Mouse (Mus musculus): Measurements from ENCODE around the gene Cmip. TPM values are rescaled to one million over a fixed set of nuclear protein-coding genes. Genes with fewer than 3 reads are reported as not detected.

Gene Cmip
- polyA plus RNA-seq, 1 experiment from 2014 or later = 18.7 TPM

DNA sequence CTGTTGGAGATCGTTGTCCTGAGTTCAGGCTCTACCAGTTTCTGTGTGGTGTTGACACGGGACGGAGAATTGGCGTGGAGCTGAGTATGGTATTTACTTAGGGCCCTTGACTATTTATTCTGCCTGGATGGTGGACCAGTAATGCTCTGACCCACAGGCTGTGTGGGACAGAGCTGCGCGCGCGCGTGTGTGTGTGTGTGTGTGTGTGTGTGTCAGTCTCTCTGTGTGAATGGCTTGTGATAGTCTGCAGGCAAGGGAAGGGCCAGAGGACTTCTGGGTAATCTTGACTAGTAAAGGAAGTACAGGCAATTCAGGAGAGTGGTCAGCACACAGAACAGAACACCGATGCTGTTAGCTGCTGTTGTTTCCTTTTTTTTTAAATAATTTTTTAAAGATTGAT lies 24.8 kb downstream of the Cmip start:
- WGBS (ENCODE audit: insufficient replicate concordance) = 67% methylated on average over 10 of the region's 10 CpGs
- Histone ChIP-seq H3K9ac (no peak overlapping the region), H3K9me3 (replicated peaks) (no peaks in the 10 kb centered on the region), H3K27me3 (replicated peaks) (no peaks in the 10 kb centered on the region), H3K4me2 (peak overlapping the region; percentile 33), H3K4me1 (peaks cover 81% of the 10 kb centered on the region), H3K36me3 (peaks cover 23% of the 10 kb centered on the region), H3K27ac (peak overlapping the region; percentile 39), H3K4me3 (no peak overlapping the region)
- no peak for ATAC-seq

DNA sequence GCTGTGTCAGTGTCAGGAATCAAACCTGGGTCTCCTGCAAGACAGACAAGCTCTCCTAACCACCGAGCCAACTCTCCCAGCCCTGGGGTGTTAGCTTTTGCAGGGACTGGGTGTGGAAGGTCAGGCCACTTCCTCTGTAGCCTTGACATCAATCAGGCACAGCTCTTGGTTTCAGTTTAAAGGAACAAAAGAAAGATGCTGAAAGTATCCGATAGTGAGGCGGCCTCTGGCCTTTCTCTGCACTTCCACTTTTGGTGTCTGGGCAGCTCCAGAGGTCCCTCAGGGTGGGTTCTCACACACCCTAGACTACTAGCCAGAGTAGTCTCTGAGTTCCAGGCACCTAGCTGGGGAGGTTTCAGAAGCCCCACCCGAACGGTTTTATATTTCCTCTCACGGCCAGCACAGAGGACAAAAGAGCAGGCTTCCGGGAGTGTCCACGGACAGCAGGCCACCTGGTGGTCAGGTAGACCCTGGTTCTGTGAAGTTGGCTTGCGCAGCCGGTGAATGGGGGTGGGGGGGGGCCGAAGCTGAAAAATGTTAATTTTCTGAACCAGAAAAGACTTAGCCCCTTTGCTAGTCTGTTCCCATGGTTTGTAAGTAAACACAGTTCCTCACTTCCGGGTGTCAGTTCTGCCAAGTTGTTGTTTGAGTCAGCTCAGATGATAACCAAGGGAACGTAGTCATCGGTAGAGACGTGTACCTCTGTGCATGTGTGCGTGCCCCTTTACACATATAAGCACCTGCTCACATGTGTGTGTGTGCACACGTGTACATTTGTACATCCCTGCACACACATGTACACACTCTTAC lies 25.5 kb downstream of the Cmip start:
- no peak for ATAC-seq
- peaks cover 82% of the 10 kb centered on the region for H3K4me1 ChIP-seq
- WGBS (ENCODE audit: insufficient replicate concordance) = 42% methylated on average over 17 of the region's 17 CpGs

DNA sequence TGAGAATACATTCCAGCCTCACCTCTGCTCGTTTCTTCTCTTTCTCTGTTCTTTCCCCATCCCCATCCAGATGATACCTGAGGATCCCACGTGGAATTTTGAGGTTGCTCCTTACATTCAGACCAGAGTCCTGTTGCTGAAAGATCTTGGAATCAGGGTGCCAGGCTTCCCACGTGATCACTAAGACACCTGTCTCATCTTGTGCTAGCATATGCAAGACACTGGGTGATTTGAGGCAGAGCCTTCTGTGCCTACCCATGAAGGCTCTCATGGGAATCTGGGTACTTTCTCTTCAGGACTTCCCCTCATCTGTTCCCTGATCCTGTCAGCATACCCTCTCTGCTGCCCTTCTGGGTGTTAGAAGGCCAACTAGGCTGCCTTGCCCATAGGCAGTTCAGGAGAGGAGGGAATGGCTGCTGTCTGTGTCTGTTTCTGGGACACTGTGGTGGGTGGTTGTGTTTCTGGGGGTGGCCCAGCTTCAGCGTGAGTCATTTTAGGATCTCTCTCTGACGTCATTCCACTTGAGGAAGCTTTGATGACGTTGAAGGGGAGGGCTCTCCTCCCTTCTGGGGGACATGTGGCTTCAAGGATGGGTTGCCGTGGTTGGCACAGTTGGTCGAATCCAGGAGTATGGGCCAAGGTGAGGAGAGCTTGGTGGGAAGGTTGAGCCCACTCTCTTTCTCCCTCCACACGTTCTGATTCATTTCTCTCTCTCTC lies 28.1 kb downstream of the Cmip start:
- no peak overlapping the region for H3K4me3 ChIP-seq
- no peak overlapping the region for H3K4me2 ChIP-seq
- peaks cover 30% of the 10 kb centered on the region for H3K36me3 ChIP-seq
- H3K9ac ChIP-seq = no peak overlapping the region
- H3K27ac ChIP-seq = no peak overlapping the region
- no peak for ATAC-seq
- no peaks in the 10 kb centered on the region for H3K27me3 ChIP-seq (replicated peaks)
- no peaks in the 10 kb centered on the region for H3K9me3 ChIP-seq (replicated peaks)
- WGBS (ENCODE audit: insufficient replicate concordance) = 65% methylated on average over 9 of the region's 9 CpGs
- H3K4me1 ChIP-seq = peaks cover 76% of the 10 kb centered on the region

More for the DNA sequence above, 25.5 kb downstream of the Cmip start:
- no peak overlapping the region for H3K9ac ChIP-seq
- no peaks in the 10 kb centered on the region for H3K9me3 ChIP-seq (replicated peaks)
- H3K27me3 ChIP-seq (replicated peaks) = no peaks in the 10 kb centered on the region
- H3K4me3 ChIP-seq = no peak overlapping the region
- H3K36me3 ChIP-seq = peaks cover 29% of the 10 kb centered on the region
- H3K4me2 ChIP-seq = peak overlapping the region; percentile 33
- peak overlapping the region; percentile 39 for H3K27ac ChIP-seq

DNA sequence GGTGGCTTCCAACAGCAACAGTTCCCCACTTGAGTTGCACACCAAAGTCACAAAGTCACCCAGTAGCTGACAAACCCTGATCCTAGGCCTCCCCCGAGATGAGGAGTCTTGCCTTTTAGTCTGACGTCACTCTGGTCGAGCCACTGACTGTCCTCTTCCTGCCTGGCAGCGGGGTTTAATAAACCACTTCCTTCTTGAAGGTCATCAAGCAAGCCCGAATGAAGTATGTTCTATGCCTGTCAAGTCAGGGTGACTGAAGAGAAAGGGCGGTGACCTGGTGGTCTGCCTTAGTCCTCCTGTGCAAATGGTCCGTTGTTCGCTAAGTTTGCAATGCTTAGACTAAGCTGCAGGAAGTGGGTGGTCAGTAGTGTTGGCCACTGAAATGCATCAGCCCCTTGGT lies 31.1 kb downstream of the Cmip start:
- Histone ChIP-seq H3K4me2 (no peak overlapping the region), H3K36me3 (peaks cover 30% of the 10 kb centered on the region), H3K27me3 (replicated peaks) (no peaks in the 10 kb centered on the region), H3K4me1 (peaks cover 75% of the 10 kb centered on the region), H3K27ac (peak overlapping the region; percentile 10; the same call in 1 of the 2 replicates), H3K9ac (no peak overlapping the region), H3K4me3 (no peak overlapping the region), H3K9me3 (replicated peaks) (no peaks in the 10 kb centered on the region)
- WGBS (ENCODE audit: insufficient replicate concordance) = 29% methylated on average over 8 of the region's 8 CpGs
- ATAC-seq = no peak

DNA sequence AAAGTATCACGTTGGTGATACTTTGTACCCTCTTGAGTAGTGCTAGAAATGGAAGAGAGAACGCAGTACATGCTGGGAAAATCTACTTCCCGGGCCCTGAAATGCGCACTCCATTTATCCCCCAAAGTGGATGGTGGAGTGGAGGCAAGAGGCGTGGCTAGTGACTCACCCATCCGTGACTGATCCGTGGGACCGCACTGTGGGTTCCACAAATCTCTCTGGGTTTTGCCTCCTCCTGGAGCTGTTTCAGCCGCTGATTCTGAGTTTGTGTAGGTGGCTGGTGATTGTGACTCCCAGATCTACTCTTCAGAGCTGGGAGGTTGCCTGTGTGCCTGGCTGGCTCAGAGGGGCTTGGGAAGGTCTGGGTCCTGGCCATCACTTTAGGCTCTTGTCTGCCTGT lies 32.2 kb downstream of the Cmip start:
- Histone ChIP-seq H3K36me3 (peaks cover 30% of the 10 kb centered on the region), H3K27ac (no peak overlapping the region), H3K27me3 (replicated peaks) (no peaks in the 10 kb centered on the region), H3K9me3 (replicated peaks) (no peaks in the 10 kb centered on the region), H3K4me1 (peaks cover 75% of the 10 kb centered on the region), H3K4me3 (no peak overlapping the region), H3K4me2 (no peak overlapping the region), H3K9ac (no peak overlapping the region)
- ATAC-seq = no peak
- 80% methylated on average over 9 of the region's 9 CpGs for WGBS (ENCODE audit: insufficient replicate concordance)

DNA sequence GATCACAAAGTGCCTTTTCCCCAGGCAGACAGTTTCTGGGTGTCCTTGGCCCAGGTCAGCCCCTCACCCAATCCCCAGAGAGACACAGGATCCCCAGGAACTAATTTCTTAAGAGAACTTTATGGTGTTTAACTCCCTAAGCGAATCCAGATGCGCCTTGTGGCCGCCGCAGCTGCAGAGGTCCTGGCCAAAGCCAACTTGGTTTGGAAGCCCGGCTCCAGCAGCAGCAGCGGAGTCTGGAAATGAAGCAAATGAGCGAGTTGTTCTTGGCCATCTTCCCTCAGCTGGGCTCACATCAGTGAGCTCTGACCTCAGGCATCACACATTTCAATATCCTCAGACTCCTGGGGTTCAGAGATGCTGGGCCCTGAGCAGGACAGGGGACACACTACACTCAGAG lies 33.6 kb downstream of the Cmip start:
- no peak for ATAC-seq
- no peak overlapping the region for H3K4me3 ChIP-seq
- 84% methylated on average over 7 of the region's 7 CpGs for WGBS (ENCODE audit: insufficient replicate concordance)
- H3K4me2 ChIP-seq = no peak overlapping the region
- no peaks in the 10 kb centered on the region for H3K27me3 ChIP-seq (replicated peaks)
- H3K4me1 ChIP-seq = peaks cover 83% of the 10 kb centered on the region
- peaks cover 23% of the 10 kb centered on the region for H3K36me3 ChIP-seq
- no peaks in the 10 kb centered on the region for H3K9me3 ChIP-seq (replicated peaks)
- no peak overlapping the region for H3K27ac ChIP-seq
- H3K9ac ChIP-seq = no peak overlapping the region

DNA sequence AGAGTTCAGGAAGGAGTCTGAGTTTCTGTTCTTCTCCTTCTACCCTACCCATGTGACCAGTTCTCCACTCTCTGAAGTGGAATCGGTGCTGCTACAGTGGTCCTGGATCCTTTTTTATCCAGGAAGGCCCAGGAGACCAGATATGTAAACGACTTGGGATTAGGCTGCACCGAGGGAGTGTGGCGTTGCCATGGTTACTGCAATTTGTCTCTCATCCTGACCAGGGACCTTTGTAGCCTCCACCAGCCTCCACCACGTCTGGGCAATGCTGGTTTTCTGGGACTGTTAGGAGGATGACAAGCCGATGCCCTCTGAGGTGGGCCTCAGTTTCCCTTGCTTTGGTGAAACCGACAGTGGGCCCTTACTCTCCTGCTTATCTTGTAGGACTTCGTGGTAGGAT lies 35.4 kb downstream of the Cmip start:
- Histone ChIP-seq H3K4me2 (no peak overlapping the region), H3K36me3 (peaks cover 6% of the 10 kb centered on the region), H3K9me3 (replicated peaks) (no peaks in the 10 kb centered on the region), H3K9ac (no peak overlapping the region), H3K4me1 (peaks cover 92% of the 10 kb centered on the region), H3K27ac (no peak overlapping the region), H3K4me3 (no peak overlapping the region), H3K27me3 (replicated peaks) (no peaks in the 10 kb centered on the region)
- no peak for ATAC-seq
- 53% methylated on average over 8 of the region's 8 CpGs for WGBS (ENCODE audit: insufficient replicate concordance)

DNA sequence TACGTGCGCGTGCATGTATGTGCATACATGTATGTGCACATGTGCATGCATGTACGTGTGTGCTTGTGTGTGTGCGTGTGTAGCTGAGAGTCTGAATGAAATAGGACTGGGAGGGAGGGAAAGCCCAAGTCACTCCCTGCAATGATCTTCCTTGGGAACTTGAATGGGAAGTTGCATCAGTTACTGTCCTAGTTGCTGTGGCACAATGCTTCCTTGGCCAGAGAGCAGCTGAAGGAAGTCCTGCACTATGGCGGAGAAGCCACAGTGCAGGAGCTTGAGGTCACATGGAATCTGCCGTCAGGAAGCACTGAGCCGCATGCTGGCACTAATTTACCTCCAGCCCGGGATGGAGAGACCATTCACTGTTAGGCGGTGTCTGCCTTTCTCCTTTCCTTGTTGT lies 37.9 kb downstream of the Cmip start:
- Histone ChIP-seq H3K27ac (no peak overlapping the region), H3K36me3 (peaks cover 5% of the 10 kb centered on the region; the same call in 1 of the 2 replicates), H3K27me3 (replicated peaks) (no peaks in the 10 kb centered on the region), H3K4me1 (peaks cover 97% of the 10 kb centered on the region), H3K9ac (no peak overlapping the region), H3K4me3 (no peak overlapping the region), H3K9me3 (replicated peaks) (no peaks in the 10 kb centered on the region), H3K4me2 (no peak overlapping the region)
- 73% methylated on average over 10 of the region's 10 CpGs for WGBS (ENCODE audit: insufficient replicate concordance)
- no peak for ATAC-seq

DNA sequence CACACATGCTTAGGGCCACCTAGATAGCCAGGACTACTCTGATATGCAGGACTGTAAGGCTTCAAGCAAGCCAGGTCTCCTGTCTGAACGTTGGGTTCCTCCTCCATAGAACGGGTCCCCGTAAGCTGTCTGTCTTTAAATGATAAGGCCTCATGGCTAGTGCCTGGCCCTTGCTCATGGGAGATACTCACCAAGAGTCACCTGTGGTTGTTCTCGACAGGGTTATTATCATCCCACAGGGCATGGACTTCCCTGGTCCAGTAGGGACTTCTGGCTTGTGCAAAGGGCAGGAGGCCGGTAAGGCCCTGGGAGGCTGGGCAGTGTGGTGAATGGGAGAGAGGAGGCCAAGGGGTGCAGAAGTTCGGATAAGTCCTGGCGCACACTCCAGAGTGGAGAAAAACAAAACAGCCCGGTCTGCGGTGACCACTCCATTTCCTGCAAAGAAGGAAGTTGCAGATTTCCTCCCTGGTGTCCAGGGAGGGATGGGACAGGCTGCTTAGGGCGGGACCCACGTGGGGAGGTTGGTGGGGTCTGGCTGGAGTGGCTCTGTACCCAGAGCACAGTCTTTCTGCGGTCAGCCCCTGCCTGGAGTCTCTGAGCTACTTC lies 41.2 kb downstream of the Cmip start:
- Histone ChIP-seq H3K9ac (peak overlapping the region; percentile 77), H3K4me2 (peak overlapping the region; percentile 82), H3K36me3 (peaks cover 5% of the 10 kb centered on the region; the same call in 1 of the 2 replicates), H3K4me1 (peaks cover 99% of the 10 kb centered on the region), H3K4me3 (peak overlapping the region; percentile 37), H3K27me3 (replicated peaks) (no peaks in the 10 kb centered on the region), H3K27ac (peak overlapping the region; percentile 98), H3K9me3 (replicated peaks) (no peaks in the 10 kb centered on the region)
- 11% methylated on average over 12 of the region's 12 CpGs for WGBS (ENCODE audit: insufficient replicate concordance)
- ATAC-seq = peak; percentile 98

DNA sequence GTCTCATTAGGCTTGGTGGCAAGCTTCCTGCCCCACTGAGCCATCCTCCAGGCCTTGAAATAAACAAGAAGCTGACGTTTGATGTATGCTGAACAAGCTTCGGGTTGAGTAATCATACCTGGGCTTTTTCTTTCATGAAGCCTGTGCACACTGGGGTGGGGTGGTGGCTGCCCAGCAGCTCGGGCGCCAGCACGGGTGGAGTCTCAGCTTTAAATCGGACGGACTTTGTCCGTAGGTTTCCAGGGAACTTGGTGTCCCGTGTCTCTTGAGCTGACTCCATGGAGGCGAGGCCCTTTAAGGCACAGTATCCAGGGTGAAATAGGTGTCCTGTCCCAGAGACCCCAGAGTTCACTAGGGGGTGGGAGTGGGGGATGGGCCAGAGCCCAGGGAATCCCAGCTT lies 42.3 kb downstream of the Cmip start:
- H3K27ac ChIP-seq = peak overlapping the region; percentile 98
- ATAC-seq = no peak
- peak overlapping the region; percentile 59; the same call in 1 of the 2 replicates for H3K9ac ChIP-seq
- 62% methylated on average over 10 of the region's 10 CpGs for WGBS (ENCODE audit: insufficient replicate concordance)
- no peaks in the 10 kb centered on the region for H3K27me3 ChIP-seq (replicated peaks)
- H3K9me3 ChIP-seq (replicated peaks) = no peaks in the 10 kb centered on the region
- H3K4me1 ChIP-seq = peaks cover 99% of the 10 kb centered on the region
- H3K36me3 ChIP-seq = 0 out of 2 replicates have a peak, but pooled peaks cover 5% of the 10 kb centered on the region
- H3K4me3 ChIP-seq = no peak overlapping the region
- H3K4me2 ChIP-seq = peak overlapping the region; percentile 82; the same call in 1 of the 2 replicates

DNA sequence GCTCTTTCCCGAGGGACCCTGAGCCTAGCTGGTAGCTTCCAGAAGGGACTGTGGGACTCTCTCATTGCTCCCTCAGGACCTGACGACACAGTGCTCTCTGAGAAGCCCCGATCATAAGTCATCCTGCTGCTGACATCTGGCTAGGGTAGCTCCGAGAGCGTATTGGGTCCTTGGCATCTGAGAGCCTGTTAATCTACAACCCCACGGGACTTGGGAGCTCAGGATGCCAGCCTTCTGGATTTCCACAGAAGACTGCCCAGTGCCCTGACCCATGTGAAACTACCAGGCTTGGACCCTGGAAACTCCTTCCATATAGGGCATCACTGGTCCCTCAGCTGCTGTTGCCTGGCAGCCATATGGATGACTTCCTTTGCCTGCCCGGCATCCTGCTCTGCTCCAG lies 43.3 kb downstream of the Cmip start:
- peaks cover 99% of the 10 kb centered on the region for H3K4me1 ChIP-seq
- H3K27ac ChIP-seq = peak overlapping the region; percentile 98; the same call in 1 of the 2 replicates
- H3K27me3 ChIP-seq (replicated peaks) = no peaks in the 10 kb centered on the region
- no peak overlapping the region for H3K4me3 ChIP-seq
- 79% methylated on average over 7 of the region's 7 CpGs for WGBS (ENCODE audit: insufficient replicate concordance)
- H3K9me3 ChIP-seq (replicated peaks) = no peaks in the 10 kb centered on the region
- H3K9ac ChIP-seq = no peak overlapping the region
- no peak overlapping the region for H3K4me2 ChIP-seq
- no peak for ATAC-seq
- 0 out of 2 replicates have a peak, but pooled peaks cover 4% of the 10 kb centered on the region for H3K36me3 ChIP-seq
